Mouse (Mus musculus): ENCODE results near the gene Nrf1. TPM values are rescaled to one million over a fixed set of nuclear protein-coding genes. Genes with fewer than 3 reads are reported as not detected.

The Nrf1 gene
- total and polyA plus RNA-seq, 2 experiments from 2014 or later, result 23.8 to 53.6 TPM

DNA sequence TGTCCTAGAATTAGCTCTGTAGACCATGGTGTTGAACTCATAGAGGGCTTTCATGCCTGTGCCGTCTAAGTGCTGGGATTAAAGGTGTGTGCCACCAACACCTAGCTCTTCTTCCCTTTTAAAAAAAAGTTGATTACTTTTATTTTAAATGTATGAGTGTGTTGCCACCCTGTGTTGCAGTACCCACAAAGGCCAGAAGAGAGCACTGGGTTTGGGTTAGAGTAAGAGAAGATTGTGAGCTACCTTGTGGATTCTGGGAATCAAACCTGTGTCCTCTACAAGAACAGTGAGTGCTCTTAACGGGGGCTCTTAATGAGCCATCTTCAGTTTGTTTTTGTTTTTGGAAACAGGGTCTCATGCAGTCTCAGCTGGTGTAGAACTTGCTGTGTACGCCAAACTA is 24.7 kb downstream of the Nrf1 start:
- ATAC-seq (no peak), DNase-seq (no peak)
- TF ChIP-seq CTCF (IDR thresholded peaks at IDR 0.05; ENCODE audit: low read depth), result no peak
- H3K9ac ChIP-seq, result no peak overlapping the region
- 84% methylated on average over 3 of the region's 3 CpGs for WGBS
- no peak overlapping the region for H3K4me2 ChIP-seq (ENCODE audit: low read depth)
- H3K27ac ChIP-seq (ENCODE audit: low read depth, low read length), result no peak overlapping the region
- H3K4me3 ChIP-seq (ENCODE audit: low read depth, low read length), result no peak overlapping the region
- no peaks in the 10 kb centered on the region for H3K27me3 ChIP-seq (ENCODE audit: insufficient read depth, low read length)
- H3K4me1 ChIP-seq (ENCODE audit: insufficient read depth), result no peaks in the 10 kb centered on the region
- no peaks in the 10 kb centered on the region for H3K9me3 ChIP-seq (ENCODE audit: low read length)
- H3K36me3 ChIP-seq (ENCODE audit: insufficient read depth), result no peaks in the 10 kb centered on the region

DNA sequence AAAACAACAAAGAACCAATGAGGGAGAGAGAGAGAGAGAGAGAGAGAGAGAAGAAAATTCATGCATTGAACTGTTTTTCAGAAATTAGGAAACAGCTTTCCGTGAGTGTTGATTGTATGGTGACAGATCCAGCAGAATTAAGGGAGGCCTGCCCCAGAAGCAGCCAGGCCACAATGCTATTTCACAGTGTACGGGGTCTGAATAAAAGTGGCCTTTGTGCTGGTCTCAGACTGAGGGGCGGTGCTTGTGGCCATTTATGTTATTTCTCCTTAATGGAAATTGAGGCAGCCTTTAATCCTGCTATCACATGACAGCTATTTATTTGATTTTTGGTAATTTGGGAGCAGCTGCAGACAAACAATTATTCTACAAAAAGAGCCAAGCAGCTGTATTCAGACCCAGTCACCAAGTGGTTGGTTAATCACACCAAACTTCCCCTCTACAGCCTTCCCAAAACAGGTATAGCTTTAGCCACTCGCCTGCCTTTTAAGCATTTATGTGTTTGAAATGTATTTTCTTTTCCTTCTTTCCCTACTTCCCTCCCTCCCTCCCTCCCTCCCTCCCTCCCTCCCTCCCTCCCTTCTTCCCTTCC is 31.2 kb downstream of the Nrf1 start:
- DNase-seq (no peak), ATAC-seq (peak; percentile 80)
- WGBS, result 24% methylated on average over 4 of the region's 4 CpGs
- Histone ChIP-seq H3K27me3 (ENCODE audit: insufficient read depth, low read length) (no peaks in the 10 kb centered on the region), H3K27ac (ENCODE audit: low read depth, low read length) (peak overlapping the region; percentile 35; the same call in 1 of the 2 replicates), H3K9me3 (ENCODE audit: low read length) (no peaks in the 10 kb centered on the region), H3K9ac (no peak overlapping the region), H3K4me3 (ENCODE audit: low read depth, low read length) (no peak overlapping the region), H3K36me3 (ENCODE audit: insufficient read depth) (no peaks in the 10 kb centered on the region), H3K4me1 (ENCODE audit: insufficient read depth) (no peaks in the 10 kb centered on the region), H3K4me2 (ENCODE audit: low read depth) (no peak overlapping the region)
- no peak for TF ChIP-seq CTCF (IDR thresholded peaks at IDR 0.05; ENCODE audit: low read depth)

- Histone ChIP-seq H3K36me3 (ENCODE audit: insufficient read depth) (no peaks in the 10 kb centered on the region), H3K9me3 (ENCODE audit: low read length) (no peaks in the 10 kb centered on the region), H3K27ac (ENCODE audit: low read depth, low read length) (no peak overlapping the region), H3K9ac (no peak overlapping the region), H3K4me1 (ENCODE audit: insufficient read depth) (no peaks in the 10 kb centered on the region), H3K4me3 (ENCODE audit: low read depth, low read length) (no peak overlapping the region), H3K27me3 (ENCODE audit: insufficient read depth, low read length) (no peaks in the 10 kb centered on the region), H3K4me2 (ENCODE audit: low read depth) (no peak overlapping the region)
- peak; percentile 75 for TF ChIP-seq CTCF (IDR thresholded peaks at IDR 0.05; ENCODE audit: low read depth)
- peak; percentile 84 for DNase-seq
- peak; percentile 77 for ATAC-seq
- WGBS, result 68% methylated on average over 3 of the region's 3 CpGs
Measured at GRCm38 (mm10) chr6:30081339-30081738, 33.6 kb downstream of the Nrf1 start.

- no peak overlapping the region for H3K27ac ChIP-seq (ENCODE audit: low read depth, low read length)
- no peak for TF ChIP-seq CTCF (IDR thresholded peaks at IDR 0.05; ENCODE audit: low read depth)
- no peak overlapping the region for H3K4me3 ChIP-seq (ENCODE audit: low read depth, low read length)
- no peak overlapping the region for H3K9ac ChIP-seq
- ATAC-seq, result no peak
- 43% methylated on average over 1 of the region's 1 CpGs for WGBS
- no peaks in the 10 kb centered on the region for H3K36me3 ChIP-seq (ENCODE audit: insufficient read depth)
- no peaks in the 10 kb centered on the region for H3K9me3 ChIP-seq (ENCODE audit: low read length)
- DNase-seq, result no peak
- no peaks in the 10 kb centered on the region for H3K4me1 ChIP-seq (ENCODE audit: insufficient read depth)
- H3K27me3 ChIP-seq (ENCODE audit: insufficient read depth, low read length), result no peaks in the 10 kb centered on the region
- no peak overlapping the region for H3K4me2 ChIP-seq (ENCODE audit: low read depth)
Measured at GRCm38 (mm10) chr6:30083307-30083706, 35.5 kb downstream of the Nrf1 start.

- DNase-seq, result no peak
- Histone ChIP-seq H3K9me3 (ENCODE audit: low read length) (no peaks in the 10 kb centered on the region), H3K4me2 (ENCODE audit: low read depth) (no peak overlapping the region), H3K9ac (no peak overlapping the region), H3K27me3 (ENCODE audit: insufficient read depth, low read length) (no peaks in the 10 kb centered on the region), H3K27ac (ENCODE audit: low read depth, low read length) (no peak overlapping the region), H3K4me3 (ENCODE audit: low read depth, low read length) (no peak overlapping the region), H3K36me3 (ENCODE audit: insufficient read depth) (peaks cover 6% of the 10 kb centered on the region; the same call in 1 of the 2 replicates), H3K4me1 (ENCODE audit: insufficient read depth) (no peaks in the 10 kb centered on the region)
- 40% methylated on average over 2 of the region's 2 CpGs for WGBS
- no peak for TF ChIP-seq CTCF (IDR thresholded peaks at IDR 0.05; ENCODE audit: low read depth)
- ATAC-seq, result no peak
Measured at GRCm38 (mm10) chr6:30085351-30085750, 37.6 kb downstream of the Nrf1 start.

- Histone ChIP-seq H3K9ac (no peak overlapping the region), H3K4me3 (ENCODE audit: low read depth, low read length) (no peak overlapping the region), H3K27me3 (ENCODE audit: insufficient read depth, low read length) (no peaks in the 10 kb centered on the region), H3K27ac (ENCODE audit: low read depth, low read length) (no peak overlapping the region), H3K4me1 (ENCODE audit: insufficient read depth) (no peaks in the 10 kb centered on the region), H3K36me3 (ENCODE audit: insufficient read depth) (peaks cover 20% of the 10 kb centered on the region), H3K4me2 (ENCODE audit: low read depth) (no peak overlapping the region), H3K9me3 (ENCODE audit: low read length) (no peaks in the 10 kb centered on the region)
- ATAC-seq, result peak; percentile 73
- peak; percentile 60 for TF ChIP-seq CTCF (IDR thresholded peaks at IDR 0.05; ENCODE audit: low read depth)
- peak; percentile 18 for DNase-seq
- 54% methylated on average over 4 of the region's 4 CpGs for WGBS
Measured at GRCm38 (mm10) chr6:30091221-30091620, 43.4 kb downstream of the Nrf1 start.

GRCm38 (mm10) chr6:30092816-30093215 is 45.0 kb downstream of the Nrf1 start:
- 97% methylated on average over 6 of the region's 6 CpGs for WGBS
- Histone ChIP-seq H3K4me3 (ENCODE audit: low read depth, low read length) (no peak overlapping the region), H3K27me3 (ENCODE audit: insufficient read depth, low read length) (no peaks in the 10 kb centered on the region), H3K9me3 (ENCODE audit: low read length) (no peaks in the 10 kb centered on the region), H3K27ac (ENCODE audit: low read depth, low read length) (no peak overlapping the region), H3K4me2 (ENCODE audit: low read depth) (no peak overlapping the region), H3K9ac (no peak overlapping the region), H3K4me1 (ENCODE audit: insufficient read depth) (no peaks in the 10 kb centered on the region), H3K36me3 (ENCODE audit: insufficient read depth) (peaks cover 20% of the 10 kb centered on the region)
- DNase-seq (no peak), ATAC-seq (no peak)
- no peak for TF ChIP-seq CTCF (IDR thresholded peaks at IDR 0.05; ENCODE audit: low read depth)

All from forebrain, postnatal 0 days (tissue).